Mouse (Mus musculus) stomach, postnatal 0 days (tissue): ENCODE data around the gene Ccdc40. TPM values are rescaled to one million over a fixed set of nuclear protein-coding genes. Genes with fewer than 3 reads are reported as not detected.
"Not testable (repeated sequence)": the region's sequence is repeated elsewhere in the genome, so short reads cannot be mapped to it uniquely, and the experiment has no call there.

Experiments
- ATAC-seq: fragments of 200-750 bp; cut with Nextera tagmentation; 2 replicates; pipeline ENCODE4 v1.8.0; 2017; ENCODE audit not compliant: low FRiP score, low TSS enrichment
- DNase-seq: peaks from one replicate; pipeline ENCODE4 v3.0.0-alpha.2; 2016; ENCODE audit warnings: low spot score
- H3K27ac ChIP-seq: fragments of 300-500 bp; sonication (generic); replicated peaks from 2 replicates; pipeline ENCODE4 v1.5.1; 2014; ENCODE audit warnings: mild to moderate bottlenecking, control low read depth
- H3K27me3 ChIP-seq: fragments of 300-500 bp; sonication (generic); 2 replicates; pipeline ENCODE4 v1.6.1; 2014; ENCODE audit warnings: low read length; ENCODE audit not compliant: control insufficient read depth, insufficient read depth
- H3K36me3 ChIP-seq: fragments of 300-500 bp; sonication (generic); 2 replicates; pipeline ENCODE4 v1.6.1; 2014; ENCODE audit warnings: low read length, mixed read lengths; ENCODE audit not compliant: control insufficient read depth, insufficient read depth
- H3K4me1 ChIP-seq: fragments of 300-500 bp; sonication (generic); replicated peaks from 2 replicates; pipeline ENCODE4 v1.6.1; 2014; ENCODE audit warnings: antibody characterized with exemption; ENCODE audit not compliant: control insufficient read depth, insufficient read depth
- H3K4me2 ChIP-seq: fragments of 300-500 bp; sonication (generic); replicated peaks from 2 replicates; pipeline ENCODE4 v1.6.1; 2014; ENCODE audit warnings: low read depth, mild to moderate bottlenecking, control low read depth, moderate library complexity
- H3K4me3 ChIP-seq: fragments of 300-500 bp; sonication (generic); 2 replicates; pipeline ENCODE4 v1.5.1; 2014; ENCODE audit warnings: low read depth, low read length, control low read depth
- H3K9ac ChIP-seq: fragments of 300-500 bp; sonication (generic); 2 replicates; pipeline ENCODE4 v1.6.1; 2014; ENCODE audit warnings: mild to moderate bottlenecking, low read length, control low read depth, mixed read lengths
- H3K9me3 ChIP-seq: fragments of 300-500 bp; sonication (generic); 2 replicates; pipeline ENCODE4 v1.6.1; 2016; ENCODE audit warnings: low read length; ENCODE audit not compliant: control insufficient read depth
- CTCF ChIP-seq: IDR thresholded peaks from 2 replicates; pipeline ENCODE4 v1.5.1; 2016; ENCODE audit warnings: antibody characterized with exemption, low read depth, mild to moderate bottlenecking, moderate library complexity
- EP300 ChIP-seq: optimal IDR thresholded peaks from 2 replicates; pipeline ENCODE3; 2016; ENCODE audit warnings: antibody characterized with exemption
- WGBS: fragments of 180-500 bp; shearing (Covaris S2); extraction: QIAGEN DNeasy Blood & Tissue Kit; methylation state at CpG from one replicate; pipeline ENCODE4 v1.1.7; 2014; 5-methylcytosine and 5-hydroxymethylcytosine counted together
- polyA plus RNA-seq: library from polyadenylated mRNA; unstranded; fragments of >200 nt; fragmentation: Nextera tagmentation; extraction: Ambion mirVana; gene quantifications from 2 replicates; pipeline ENCODE4 v1.2.1, GENCODE M21; 2015

The Ccdc40 gene
- polyA plus RNA-seq, 1 experiment from 2014 or later: 1.2 TPM

- no peaks in the 10 kb centered on the region for H3K36me3 ChIP-seq
These were observed 22.6 kb downstream of the Ccdc40 start for GRCm38 (mm10) chr11:119250998-119251397.

DNA sequence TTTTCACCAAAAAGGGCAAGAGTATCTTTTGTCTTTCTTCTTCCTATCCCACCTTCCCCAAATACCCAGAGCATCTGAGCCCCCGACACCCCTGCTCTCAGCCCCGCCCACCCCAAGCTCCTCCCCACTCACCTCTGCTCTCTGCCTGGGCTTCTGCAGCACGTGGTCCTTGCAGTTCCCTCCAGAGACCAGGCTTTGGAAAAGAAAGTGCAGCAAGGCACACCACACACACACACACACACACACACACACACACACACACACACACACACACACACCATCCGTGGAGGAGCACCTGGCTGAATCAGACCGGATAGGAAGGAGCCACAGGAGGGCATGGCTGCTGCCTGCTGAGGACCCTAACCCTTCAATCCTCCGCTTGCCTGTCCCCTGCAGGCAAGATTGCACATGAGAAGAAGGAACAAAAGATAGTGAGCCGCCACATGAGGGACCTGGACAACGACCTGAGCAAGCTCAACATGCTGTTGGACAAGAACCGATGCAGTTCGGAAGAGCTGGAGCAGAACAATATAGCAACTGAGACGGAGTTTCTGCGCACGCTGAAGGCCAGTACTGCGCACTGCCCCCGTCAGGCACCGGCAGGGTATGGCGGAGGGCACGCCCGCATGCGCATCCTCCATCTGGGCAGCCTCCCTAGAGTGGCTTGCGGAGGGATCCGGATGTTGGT is 24.6 kb downstream of the Ccdc40 start:
- DNase-seq (peak; percentile 61), ATAC-seq (peak; percentile 69)
- 7% methylated on average over 22 of the region's 22 CpGs for WGBS
- H3K36me3 ChIP-seq: no peaks in the 10 kb centered on the region
- H3K4me1 ChIP-seq: no peaks in the 10 kb centered on the region
- no peak overlapping the region; the same call in 1 of the 2 replicates for H3K4me2 ChIP-seq
- H3K27ac ChIP-seq: no peak overlapping the region
- no peaks in the 10 kb centered on the region for H3K27me3 ChIP-seq
- no peak overlapping the region for H3K9ac ChIP-seq
- no peaks in the 10 kb centered on the region for H3K9me3 ChIP-seq
- TF ChIP-seq EP300: no peak
- peak; percentile 77 for TF ChIP-seq CTCF
- no peak overlapping the region for H3K4me3 ChIP-seq

More at GRCm38 (mm10) chr11:119250998-119251397, 22.6 kb downstream of the Ccdc40 start:
- Histone ChIP-seq H3K27me3 (no peaks in the 10 kb centered on the region), H3K9me3 (no peaks in the 10 kb centered on the region), H3K27ac (no peak overlapping the region), H3K4me3 (no peak overlapping the region), H3K9ac (no peak overlapping the region), H3K4me1 (no peaks in the 10 kb centered on the region), H3K4me2 (no peak overlapping the region)
- WGBS: 39% methylated on average over 17 of the region's 17 CpGs
- TF ChIP-seq EP300 (no peak), CTCF (no peak)
- ATAC-seq: no peak
- no peak for DNase-seq

GRCm38 (mm10) chr11:119256557-119256956 is 28.2 kb downstream of the Ccdc40 start:
- H3K27ac ChIP-seq, H3K4me3 ChIP-seq, DNase-seq, H3K9ac ChIP-seq, H3K27me3 ChIP-seq, H3K4me1 ChIP-seq, H3K36me3 ChIP-seq, H3K4me2 ChIP-seq, H3K9me3 ChIP-seq, ATAC-seq: not testable (repeated sequence)
- 60% methylated on average over 5 of the region's 5 CpGs for WGBS

- no peaks in the 10 kb centered on the region for H3K4me1 ChIP-seq
- H3K9ac ChIP-seq: no peak overlapping the region
- WGBS: 59% methylated on average over 9 of the region's 9 CpGs
- no peak for DNase-seq
- H3K27ac ChIP-seq: 0 out of 2 replicates have a peak overlapping the region, but pooled peaks have one; percentile 31
- H3K4me3 ChIP-seq: no peak overlapping the region
- TF ChIP-seq EP300 (no peak), CTCF (no peak)
- H3K27me3 ChIP-seq: no peaks in the 10 kb centered on the region
- ATAC-seq: no peak
- H3K9me3 ChIP-seq: no peaks in the 10 kb centered on the region
- H3K4me2 ChIP-seq: peak overlapping the region; percentile 21
- no peaks in the 10 kb centered on the region for H3K36me3 ChIP-seq
These were observed 29.8 kb downstream of the Ccdc40 start for GRCm38 (mm10) chr11:119258216-119258571.

DNA sequence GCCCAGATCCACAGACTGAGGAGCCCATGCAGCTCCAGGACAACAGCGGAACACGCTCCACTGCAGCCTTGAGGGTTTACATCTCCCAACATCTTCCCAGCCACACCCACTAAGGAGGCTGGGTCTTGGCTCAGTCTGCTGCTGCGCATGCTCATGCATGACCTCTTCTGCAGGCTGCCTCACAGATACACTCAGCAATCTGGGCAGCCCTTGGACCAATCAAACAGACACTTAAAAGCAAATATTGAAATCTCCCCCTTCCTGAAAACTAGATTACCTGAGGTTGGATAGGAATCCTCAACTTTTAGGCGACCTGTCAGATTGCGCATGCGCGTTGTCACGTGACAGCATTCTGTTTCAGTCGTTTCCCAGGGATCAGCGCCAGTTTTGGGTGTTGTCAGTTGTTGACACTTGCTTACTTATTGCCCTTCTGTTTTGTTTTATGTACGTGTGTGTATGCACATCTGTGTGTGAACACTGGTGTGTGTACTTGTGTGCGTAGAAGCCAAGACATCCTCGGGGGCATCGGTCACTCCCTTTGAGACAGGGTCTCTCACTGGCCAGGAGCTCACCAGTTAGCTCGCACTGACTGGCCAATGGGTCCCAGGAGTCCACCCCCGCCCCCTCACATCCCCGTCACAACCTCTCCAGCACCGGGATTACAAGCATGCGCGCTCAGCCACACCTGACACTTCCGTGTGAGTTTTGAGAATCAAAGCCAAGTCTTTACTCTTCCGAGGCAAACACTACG is 30.4 kb downstream of the Ccdc40 start:
- ATAC-seq (peak; percentile 70), DNase-seq (peak; percentile 66)
- no peaks in the 10 kb centered on the region for H3K4me1 ChIP-seq
- no peaks in the 10 kb centered on the region for H3K27me3 ChIP-seq
- TF ChIP-seq EP300 (no peak), CTCF (no peak)
- peak overlapping the region; percentile 1; the same call in 1 of the 2 replicates for H3K9ac ChIP-seq
- no peaks in the 10 kb centered on the region for H3K36me3 ChIP-seq
- peak overlapping the region; percentile 1; the same call in 1 of the 2 replicates for H3K4me3 ChIP-seq
- WGBS: 52% methylated on average over 23 of the region's 23 CpGs
- peak overlapping the region; percentile 21 for H3K4me2 ChIP-seq
- H3K27ac ChIP-seq: 0 out of 2 replicates have a peak overlapping the region, but pooled peaks have one; percentile 31
- no peaks in the 10 kb centered on the region for H3K9me3 ChIP-seq

DNA sequence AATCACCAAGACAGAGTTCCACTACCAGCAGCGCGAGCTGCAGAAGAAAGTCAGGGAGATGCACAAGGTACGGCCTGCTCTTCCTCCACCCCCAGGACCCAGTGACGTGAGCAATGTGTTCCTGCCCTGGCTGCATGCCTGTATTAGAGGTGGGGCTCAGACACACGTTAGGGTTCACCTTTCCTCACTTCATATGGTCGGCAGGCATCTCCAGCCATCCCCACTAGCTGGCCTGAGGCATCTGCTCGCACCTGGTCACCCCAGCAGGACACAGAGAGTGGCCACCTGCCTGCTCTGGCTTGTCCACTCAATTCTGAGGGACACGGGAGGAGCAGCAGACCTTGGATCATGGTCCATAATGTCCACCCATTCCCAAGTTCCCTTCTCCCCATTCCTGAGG is 31.6 kb downstream of the Ccdc40 start:
- DNase-seq (no peak), ATAC-seq (no peak)
- H3K4me2 ChIP-seq: no peak overlapping the region
- 79% methylated on average over 8 of the region's 8 CpGs for WGBS
- no peaks in the 10 kb centered on the region for H3K36me3 ChIP-seq
- H3K27me3 ChIP-seq: no peaks in the 10 kb centered on the region
- no peak overlapping the region for H3K9ac ChIP-seq
- H3K9me3 ChIP-seq: no peaks in the 10 kb centered on the region
- no peak overlapping the region for H3K4me3 ChIP-seq
- no peak overlapping the region for H3K27ac ChIP-seq
- TF ChIP-seq CTCF (no peak), EP300 (no peak)
- H3K4me1 ChIP-seq: no peaks in the 10 kb centered on the region
